Mouse (Mus musculus) stomach, embryonic 15.5 days (tissue): ENCODE results near the gene Sertad2. TPM values are rescaled to one million over a fixed set of nuclear protein-coding genes. Genes with fewer than 3 reads are reported as not detected.

Experiments used
- ATAC-seq: fragments of 200-750 bp; cut with Nextera tagmentation; 2 replicates; pipeline ENCODE4 v1.8.0; 2017; ENCODE audit warnings: low read depth, moderate number of reproducible peaks, moderate TSS enrichment; ENCODE audit not compliant: insufficient read depth, low FRiP score
- H3K27ac ChIP-seq: fragments of 300-500 bp; sonication (generic); 2 replicates; pipeline ENCODE4 v1.5.1; 2015; ENCODE audit warnings: mild to moderate bottlenecking, inconsistent platforms
- H3K27me3 ChIP-seq: fragments of 300-500 bp; sonication (generic); replicated peaks from 2 replicates; pipeline ENCODE4 v1.6.1; 2015; ENCODE audit warnings: inconsistent platforms
- H3K36me3 ChIP-seq: fragments of 300-500 bp; sonication (generic); 2 replicates; pipeline ENCODE4 v1.6.1; 2015; ENCODE audit warnings: inconsistent platforms
- H3K4me1 ChIP-seq: fragments of 300-500 bp; sonication (generic); 2 replicates; pipeline ENCODE4 v1.6.1; 2015; ENCODE audit warnings: inconsistent platforms
- H3K4me2 ChIP-seq: fragments of 300-500 bp; sonication (generic); 2 replicates; pipeline ENCODE4 v1.6.1; 2015; ENCODE audit warnings: mild to moderate bottlenecking, inconsistent platforms
- H3K4me3 ChIP-seq: fragments of 300-500 bp; sonication (generic); replicated peaks from 2 replicates; pipeline ENCODE4 v1.5.1; 2015; ENCODE audit warnings: inconsistent platforms
- H3K9ac ChIP-seq: fragments of 300-500 bp; sonication (generic); 2 replicates; pipeline ENCODE4 v1.6.1; 2015; ENCODE audit warnings: inconsistent platforms
- H3K9me3 ChIP-seq: fragments of 300-500 bp; sonication (generic); 2 replicates; pipeline ENCODE4 v1.6.1; 2016; ENCODE audit warnings: inconsistent platforms
- WGBS: fragments of 180-500 bp; shearing (Covaris S2); methylation state at CpG from one replicate; pipeline ENCODE4 v1.1.7; 2015; 5-methylcytosine and 5-hydroxymethylcytosine counted together
- polyA plus RNA-seq: library from polyadenylated mRNA; unstranded; fragments of >200 nt; fragmentation: Nextera tagmentation; extraction: Ambion mirVana; gene quantifications from 2 replicates; pipeline ENCODE4 v1.2.1, GENCODE M21; 2015

Gene Sertad2
- polyA plus RNA-seq, 1 experiment from 2014 or later, result 38.8 TPM

- WGBS, result 67% methylated on average over 1 of the region's 1 CpGs
- no peak for ATAC-seq
- Histone ChIP-seq H3K36me3 (peaks cover 6% of the 10 kb centered on the region; the same call in 1 of the 2 replicates), H3K4me1 (peaks cover 42% of the 10 kb centered on the region), H3K27me3 (no peaks in the 10 kb centered on the region), H3K4me3 (no peak overlapping the region), H3K9me3 (no peaks in the 10 kb centered on the region), H3K27ac (peak overlapping the region; percentile 55), H3K4me2 (no peak overlapping the region), H3K9ac (no peak overlapping the region)
These were observed 108.1 kb downstream of the Sertad2 start for GRCm38 (mm10) chr11:20651166-20651565.

DNA sequence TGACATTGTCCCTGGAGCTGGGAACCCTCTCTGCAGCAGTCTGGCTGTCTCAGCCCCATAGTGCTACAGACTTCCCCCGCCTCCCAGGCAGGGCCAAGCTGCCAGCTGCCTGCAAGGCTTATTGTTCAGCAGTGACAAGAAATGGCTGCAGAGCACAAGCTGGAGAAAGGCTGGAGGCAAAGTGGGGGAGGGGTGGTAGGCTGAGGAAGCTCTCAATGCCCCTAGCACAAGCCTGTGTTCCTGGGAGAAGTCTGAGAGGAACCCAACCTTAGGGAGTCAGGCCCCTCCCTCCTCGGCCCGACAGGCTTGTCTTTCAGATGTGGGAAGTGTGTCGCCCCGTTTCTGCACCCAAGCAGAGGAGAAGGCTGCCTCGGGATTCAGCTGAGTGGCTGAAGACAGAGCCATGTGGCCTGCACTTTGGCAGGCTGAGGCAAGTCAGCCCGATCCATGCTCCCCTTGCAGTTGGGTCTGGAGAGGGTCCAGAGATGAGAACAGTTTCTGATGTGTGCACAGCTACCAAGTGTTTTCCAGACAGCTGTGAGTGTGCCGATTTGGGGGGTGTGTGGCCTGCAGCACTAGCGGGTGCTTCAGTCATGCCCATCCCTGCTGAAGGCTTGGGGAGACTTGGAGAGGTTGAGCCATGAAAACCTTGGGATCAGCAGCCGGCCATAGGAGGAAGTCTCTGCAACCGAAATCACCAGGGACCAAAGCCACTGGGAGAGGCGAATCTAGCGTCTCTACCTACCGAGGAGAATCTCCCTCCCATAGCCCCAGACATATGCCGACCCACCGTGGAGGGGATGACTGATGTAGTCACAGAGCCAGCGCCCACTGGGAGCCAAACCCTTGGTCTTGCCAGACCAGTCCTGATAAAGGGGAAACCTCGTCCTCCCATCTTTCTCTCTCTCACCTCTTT is 113.0 kb downstream of the Sertad2 start:
- Histone ChIP-seq H3K4me1 (peaks cover 31% of the 10 kb centered on the region), H3K36me3 (no peaks in the 10 kb centered on the region), H3K27me3 (no peaks in the 10 kb centered on the region), H3K4me3 (peak overlapping the region; percentile 12; the same call in 1 of the 2 replicates), H3K27ac (peak overlapping the region; percentile 86), H3K4me2 (peak overlapping the region; percentile 45), H3K9ac (no peak overlapping the region), H3K9me3 (no peaks in the 10 kb centered on the region)
- 17% methylated on average over 18 of the region's 18 CpGs for WGBS
- ATAC-seq, result peak; percentile 78

DNA sequence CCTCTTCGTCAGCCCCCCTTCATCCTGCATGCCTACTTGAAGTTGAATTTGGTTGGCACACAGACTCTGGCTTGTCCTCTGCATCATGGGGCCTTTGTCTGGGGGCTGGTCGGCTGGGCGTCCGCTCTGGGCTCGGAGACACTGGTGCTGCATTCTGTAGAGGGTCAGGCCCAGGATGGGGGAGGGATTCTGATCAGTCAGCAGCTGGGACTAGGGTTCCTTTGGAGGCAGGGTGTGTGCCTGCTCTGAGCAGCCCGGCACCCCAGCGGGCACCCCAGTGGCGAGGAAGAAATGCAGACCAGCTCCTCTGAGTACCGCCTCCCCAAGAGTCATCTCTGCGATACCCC is 113.6 kb downstream of the Sertad2 start:
- peak overlapping the region; percentile 86 for H3K27ac ChIP-seq
- H3K36me3 ChIP-seq, result no peaks in the 10 kb centered on the region
- H3K4me3 ChIP-seq, result peak overlapping the region; percentile 12; the same call in 1 of the 2 replicates
- no peaks in the 10 kb centered on the region for H3K9me3 ChIP-seq
- peak overlapping the region; percentile 45 for H3K4me2 ChIP-seq
- H3K9ac ChIP-seq, result no peak overlapping the region
- WGBS, result 30% methylated on average over 10 of the region's 10 CpGs
- ATAC-seq, result no peak
- H3K4me1 ChIP-seq, result peaks cover 26% of the 10 kb centered on the region
- H3K27me3 ChIP-seq, result no peaks in the 10 kb centered on the region

GRCm38 (mm10) chr11:20659094-20659493 is 116.0 kb downstream of the Sertad2 start:
- Histone ChIP-seq H3K4me2 (no peak overlapping the region), H3K27ac (peak overlapping the region; percentile 14; the same call in 1 of the 2 replicates)
- 56% methylated on average over 3 of the region's 3 CpGs for WGBS

DNA sequence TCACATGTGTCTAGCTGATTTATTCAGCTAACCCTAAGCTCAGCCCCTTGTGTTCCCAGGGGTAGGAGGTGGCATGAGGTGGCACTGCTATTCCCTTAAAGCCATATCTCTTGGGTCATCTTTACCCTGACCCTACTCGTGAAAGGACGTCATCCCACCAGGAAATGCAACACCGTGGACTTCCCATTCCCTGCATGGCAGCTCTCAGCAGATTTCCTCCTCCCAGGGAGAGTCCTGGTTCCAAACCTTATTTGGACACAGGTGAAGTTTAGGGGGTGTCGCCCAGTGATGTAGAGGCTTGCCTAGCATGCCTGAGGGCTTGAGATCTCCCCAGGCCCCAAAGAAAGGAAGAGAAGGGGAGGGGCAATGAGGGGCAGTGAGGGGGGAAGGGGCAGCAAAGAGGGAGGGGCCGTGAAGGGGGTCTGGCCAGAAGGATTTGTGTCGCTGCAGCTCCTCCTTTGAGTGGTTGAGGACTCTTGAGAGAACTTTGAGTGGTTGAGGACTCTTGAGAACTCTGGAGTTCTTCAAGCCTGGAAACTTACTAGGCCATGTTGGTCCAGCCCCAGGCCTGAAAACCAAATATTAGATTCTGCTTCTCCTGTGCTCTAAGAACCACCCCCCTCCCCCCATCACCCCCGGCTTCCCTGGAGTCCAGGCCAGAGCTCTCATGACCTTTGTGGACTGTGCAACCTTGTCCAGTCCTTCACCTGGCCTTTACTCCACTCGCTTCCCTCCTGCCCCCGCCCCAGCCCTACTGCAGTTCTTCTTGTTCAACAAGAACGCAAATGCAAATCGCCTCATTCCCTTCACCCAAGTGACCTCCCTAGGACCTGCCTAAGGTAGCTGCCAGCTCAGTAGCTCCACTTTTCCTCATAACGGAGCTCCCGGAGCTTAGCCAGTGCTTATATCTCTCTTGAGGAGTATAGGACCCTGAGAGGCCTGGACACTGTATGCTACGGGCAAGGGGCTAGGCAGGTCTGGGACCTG is 117.4 kb downstream of the Sertad2 start:
- no peaks in the 10 kb centered on the region for H3K9me3 ChIP-seq
- no peak overlapping the region for H3K4me3 ChIP-seq
- H3K4me1 ChIP-seq, result peaks cover 17% of the 10 kb centered on the region
- H3K27me3 ChIP-seq, result no peaks in the 10 kb centered on the region
- ATAC-seq, result no peak
- H3K9ac ChIP-seq, result no peak overlapping the region
- H3K36me3 ChIP-seq, result no peaks in the 10 kb centered on the region
- WGBS, result 72% methylated on average over 14 of the region's 14 CpGs
- no peak overlapping the region for H3K27ac ChIP-seq
- no peak overlapping the region for H3K4me2 ChIP-seq

More at GRCm38 (mm10) chr11:20659094-20659493, 116.0 kb downstream of the Sertad2 start:
- Histone ChIP-seq H3K36me3 (no peaks in the 10 kb centered on the region), H3K27me3 (no peaks in the 10 kb centered on the region), H3K4me3 (no peak overlapping the region), H3K9me3 (no peaks in the 10 kb centered on the region), H3K9ac (no peak overlapping the region), H3K4me1 (peaks cover 26% of the 10 kb centered on the region)
- no peak for ATAC-seq

DNA sequence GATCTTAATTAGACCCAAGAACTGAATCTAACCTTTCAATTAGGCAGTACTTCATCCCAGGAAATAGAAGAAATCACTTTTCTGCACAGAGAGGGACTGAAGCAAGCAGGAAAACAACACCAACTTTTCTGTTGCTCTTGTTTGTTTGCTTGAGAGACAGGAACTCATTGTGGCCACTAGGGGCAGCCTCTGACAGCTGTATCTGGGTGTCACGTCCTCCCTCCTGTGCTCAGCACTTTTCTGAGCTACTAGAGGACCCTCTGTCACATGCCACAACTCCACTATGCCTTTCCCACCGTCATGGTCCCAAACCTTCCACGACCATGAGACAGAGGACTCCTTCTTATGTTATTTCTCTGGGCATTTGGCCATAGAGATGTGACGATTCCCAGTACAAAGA is 118.6 kb downstream of the Sertad2 start:
- Histone ChIP-seq H3K9me3 (no peaks in the 10 kb centered on the region), H3K27ac (no peak overlapping the region), H3K4me3 (no peak overlapping the region), H3K36me3 (no peaks in the 10 kb centered on the region), H3K27me3 (no peaks in the 10 kb centered on the region), H3K4me1 (peaks cover 5% of the 10 kb centered on the region; the same call in 1 of the 2 replicates), H3K4me2 (no peak overlapping the region), H3K9ac (no peak overlapping the region)
- ATAC-seq, result no peak
- 37% methylated on average over 4 of the region's 4 CpGs for WGBS

DNA sequence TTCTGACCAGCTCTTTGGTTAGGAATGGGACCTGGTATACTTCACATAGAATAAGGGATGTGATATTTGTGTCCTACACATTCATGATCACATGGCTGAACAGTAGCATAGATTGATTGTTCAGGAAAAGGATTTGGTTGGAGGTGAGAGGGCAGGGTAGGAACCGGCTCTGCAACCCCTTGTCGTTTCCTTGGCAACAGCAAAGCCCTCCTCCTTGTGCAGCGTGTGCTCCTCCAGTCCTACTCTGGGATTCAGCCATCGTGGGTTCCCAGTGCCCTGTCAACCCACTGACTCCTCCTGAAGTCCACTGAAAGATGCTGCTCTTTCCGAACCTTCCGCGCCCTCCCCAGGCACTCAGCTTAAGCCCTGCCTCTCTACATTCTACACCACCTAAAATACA is 119.8 kb downstream of the Sertad2 start:
- Histone ChIP-seq H3K27me3 (no peaks in the 10 kb centered on the region), H3K4me2 (no peak overlapping the region), H3K9ac (no peak overlapping the region), H3K9me3 (no peaks in the 10 kb centered on the region), H3K27ac (no peak overlapping the region), H3K4me3 (no peak overlapping the region), H3K4me1 (no peaks in the 10 kb centered on the region; the same call in 1 of the 2 replicates), H3K36me3 (no peaks in the 10 kb centered on the region)
- ATAC-seq, result no peak
- 56% methylated on average over 7 of the region's 7 CpGs for WGBS

- H3K27ac ChIP-seq, result no peak overlapping the region
- H3K9me3 ChIP-seq, result no peaks in the 10 kb centered on the region
- no peaks in the 10 kb centered on the region for H3K36me3 ChIP-seq
- no peak overlapping the region for H3K9ac ChIP-seq
- no peak for ATAC-seq
- no peak overlapping the region for H3K4me2 ChIP-seq
- no peak overlapping the region for H3K4me3 ChIP-seq
- H3K4me1 ChIP-seq, result no peaks in the 10 kb centered on the region; the same call in 1 of the 2 replicates
- no peaks in the 10 kb centered on the region for H3K27me3 ChIP-seq
- WGBS, result 48% methylated on average over 5 of the region's 5 CpGs
These were observed 120.6 kb downstream of the Sertad2 start for GRCm38 (mm10) chr11:20663580-20664198.

GRCm38 (mm10) chr11:20664878-20665277 is 121.8 kb downstream of the Sertad2 start:
- ATAC-seq, result no peak
- Histone ChIP-seq H3K9ac (no peak overlapping the region), H3K27ac (no peak overlapping the region), H3K4me2 (no peak overlapping the region), H3K27me3 (no peaks in the 10 kb centered on the region), H3K36me3 (no peaks in the 10 kb centered on the region), H3K4me1 (no peaks in the 10 kb centered on the region), H3K4me3 (no peak overlapping the region), H3K9me3 (no peaks in the 10 kb centered on the region)
- WGBS, result 77% methylated on average over 9 of the region's 9 CpGs

DNA sequence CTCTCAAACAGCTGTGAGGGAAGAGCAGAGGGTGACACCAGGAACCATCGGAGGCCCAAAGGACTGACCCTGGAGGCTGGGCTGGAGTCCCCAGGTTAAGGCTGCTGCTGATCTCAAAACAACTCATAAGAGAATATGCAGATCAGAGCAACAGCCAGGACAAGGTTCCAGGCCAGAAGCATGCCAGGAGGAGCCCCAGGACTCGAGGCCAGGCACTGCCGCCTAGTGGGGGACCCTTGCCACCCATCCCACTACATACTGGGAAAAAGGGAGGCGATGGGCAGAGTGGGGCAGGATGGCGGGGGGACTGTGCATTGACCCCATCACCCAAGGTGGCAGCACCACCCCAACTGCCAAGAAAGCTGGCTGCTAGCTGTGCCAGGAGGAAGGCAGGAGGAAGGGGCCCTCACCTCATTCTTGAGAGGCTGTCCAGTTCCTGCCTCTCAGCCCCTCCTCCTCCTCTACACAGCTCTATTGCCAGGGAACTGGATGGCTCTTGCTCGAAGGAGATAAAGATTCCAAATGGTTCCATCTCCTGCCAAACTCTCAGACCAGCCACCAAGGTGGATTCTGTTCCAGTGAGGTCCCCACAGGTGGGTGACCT is 128.8 kb downstream of the Sertad2 start:
- no peaks in the 10 kb centered on the region for H3K4me1 ChIP-seq
- H3K9me3 ChIP-seq, result no peaks in the 10 kb centered on the region
- no peaks in the 10 kb centered on the region for H3K36me3 ChIP-seq
- H3K27me3 ChIP-seq, result no peaks in the 10 kb centered on the region
- no peak for ATAC-seq
- no peak overlapping the region for H3K9ac ChIP-seq
- H3K4me3 ChIP-seq, result no peak overlapping the region
- 49% methylated on average over 6 of the region's 6 CpGs for WGBS
- no peak overlapping the region for H3K4me2 ChIP-seq
- no peak overlapping the region for H3K27ac ChIP-seq

GRCm38 (mm10) chr11:20672513-20672912 is 129.5 kb downstream of the Sertad2 start:
- no peaks in the 10 kb centered on the region for H3K36me3 ChIP-seq
- no peak for ATAC-seq
- no peak overlapping the region for H3K27ac ChIP-seq
- H3K4me3 ChIP-seq, result no peak overlapping the region
- H3K9me3 ChIP-seq, result no peaks in the 10 kb centered on the region
- no peak overlapping the region for H3K9ac ChIP-seq
- H3K27me3 ChIP-seq, result no peaks in the 10 kb centered on the region
- H3K4me2 ChIP-seq, result no peak overlapping the region
- 63% methylated on average over 6 of the region's 6 CpGs for WGBS
- no peaks in the 10 kb centered on the region for H3K4me1 ChIP-seq
